Mouse (Mus musculus) fat pad, adult 2 months (tissue): ENCODE results near the gene Klhl30.

Experiments used
- DNase-seq: peaks from one replicate; pipeline ENCODE4 v3.0.0-alpha.2; 2011; ENCODE audit warnings: low read depth, low spot score; ENCODE audit errors: extremely low read depth

The Klhl30 gene

DNA sequence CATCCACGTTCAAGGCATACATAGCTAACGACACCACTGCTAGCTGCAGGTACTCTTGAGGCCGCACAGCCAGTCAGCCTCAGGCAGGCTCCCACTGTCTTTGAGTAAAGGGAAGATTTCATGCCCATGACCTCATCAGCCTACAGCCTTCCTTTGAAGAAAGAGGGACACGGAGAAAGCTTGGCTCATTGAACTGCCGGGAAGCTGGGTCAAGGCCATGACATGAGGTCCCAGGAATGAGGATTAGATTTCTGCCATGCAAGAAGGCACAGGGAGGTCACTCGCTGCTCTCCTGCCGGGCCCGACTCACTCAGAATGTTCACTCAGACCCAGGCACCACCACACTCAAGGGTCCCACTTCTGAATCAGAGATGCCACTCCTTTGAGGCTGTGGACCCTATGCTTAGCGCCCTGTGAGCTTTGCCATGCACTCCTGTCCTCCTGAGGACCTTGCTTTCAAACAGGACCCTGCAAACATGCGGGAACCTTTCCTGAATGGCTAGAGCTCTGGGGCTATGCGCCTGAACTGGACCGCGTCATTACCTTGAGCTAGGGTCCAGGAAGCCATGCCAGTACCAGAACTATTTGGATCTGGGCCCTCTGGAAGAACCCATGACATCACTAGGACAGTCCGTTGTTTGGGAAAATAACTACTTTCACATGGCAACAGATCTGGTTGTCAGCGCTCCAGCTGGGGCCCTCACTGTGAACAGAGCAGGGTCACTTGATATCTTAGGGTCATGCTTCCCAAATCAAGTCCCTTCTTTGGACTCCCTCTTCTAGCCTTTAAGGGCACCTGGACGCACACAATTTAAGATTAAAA, 14.2 kb downstream of the Klhl30 start:
- no peak for DNase-seq

DNA sequence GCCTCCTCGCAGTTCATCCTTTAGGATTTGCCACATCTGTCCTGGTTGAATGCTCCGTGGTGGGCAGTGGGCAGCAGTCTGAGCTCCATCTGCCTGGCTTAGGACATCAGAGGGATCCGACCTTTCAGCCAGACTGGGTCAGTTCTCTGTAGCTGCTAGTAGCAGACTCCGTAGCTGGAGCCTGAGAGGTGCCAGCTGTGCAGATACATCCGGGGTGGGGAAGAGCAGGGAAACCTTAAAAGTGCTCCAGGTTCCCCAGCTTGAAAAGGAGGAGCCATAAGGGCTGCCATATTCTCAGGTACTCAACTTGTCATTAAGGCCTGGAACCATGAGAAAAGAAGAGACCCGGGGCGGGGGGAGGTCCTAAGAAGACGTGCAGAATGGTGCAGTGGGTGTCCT, 15.0 kb downstream of the Klhl30 start:
- DNase-seq = no peak

DNA sequence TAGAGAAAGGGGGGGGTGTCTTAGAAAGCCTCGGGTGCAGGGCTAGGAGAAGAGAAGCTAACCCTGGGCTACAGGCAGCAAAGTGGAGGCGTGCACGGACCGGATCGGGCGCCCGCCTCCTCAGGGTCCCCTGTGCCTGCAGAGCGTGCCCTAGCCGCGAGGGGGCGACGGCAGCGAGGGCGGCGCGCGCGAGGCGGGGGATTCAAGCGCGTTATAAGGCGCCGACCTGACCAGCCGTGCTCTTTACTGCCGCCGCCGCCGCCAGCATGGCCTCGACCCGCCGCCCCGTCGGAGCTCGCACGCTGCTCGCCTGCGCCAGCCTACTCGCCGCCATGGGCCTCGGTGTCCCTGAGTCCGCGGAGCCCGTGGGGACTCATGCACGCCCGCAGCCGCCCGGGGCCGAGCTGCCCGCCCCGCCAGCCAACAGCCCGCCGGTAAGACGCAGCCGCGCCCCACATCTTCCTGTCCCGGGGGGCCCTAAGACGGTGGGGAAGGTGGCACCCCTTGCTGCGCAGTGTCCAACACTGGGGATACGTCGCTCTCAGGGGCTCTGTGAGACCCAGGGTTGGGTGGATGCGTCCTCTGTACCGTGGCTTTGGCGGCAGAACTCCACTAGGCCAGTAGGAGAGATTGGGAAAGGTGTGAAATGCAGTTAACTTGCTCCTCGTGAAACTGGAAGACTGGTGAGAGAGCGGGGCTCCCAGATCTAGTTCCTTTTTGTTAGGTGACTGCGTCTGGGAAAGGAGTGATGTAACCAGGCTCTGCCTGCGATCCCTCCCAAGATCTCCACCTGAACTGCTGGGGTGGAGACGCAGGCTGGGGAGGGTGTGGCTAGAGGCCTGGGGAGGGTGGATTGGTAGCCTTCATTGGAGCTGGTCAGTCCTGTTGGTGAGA, 15.6 kb downstream of the Klhl30 start, which contains the start of gene Erfe:
TSS of gene Erfe (plus strand) at position 216 of the 894 bp plus-strand sequence.
- DNase-seq = no peak

DNA sequence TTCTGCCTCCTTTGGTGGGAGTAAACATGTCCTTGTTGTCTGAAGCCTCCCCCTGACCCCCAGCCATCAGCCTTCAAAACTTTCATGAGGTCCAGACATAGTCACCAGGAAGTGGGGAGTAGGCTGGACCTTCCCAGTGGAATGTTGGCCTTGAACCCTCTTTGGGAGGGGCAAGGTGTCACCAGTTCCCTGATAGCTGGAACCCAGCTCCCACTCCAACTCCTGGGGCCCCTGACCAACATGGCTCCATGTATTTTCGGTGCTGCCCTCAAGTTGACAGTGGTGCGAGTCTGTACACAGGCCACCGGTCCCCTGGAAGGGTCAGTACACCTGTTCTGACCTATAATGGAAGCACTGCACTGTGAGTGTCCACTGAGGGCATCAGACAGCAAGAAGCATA, 16.5 kb downstream of the Klhl30 start:
- no peak for DNase-seq

DNA sequence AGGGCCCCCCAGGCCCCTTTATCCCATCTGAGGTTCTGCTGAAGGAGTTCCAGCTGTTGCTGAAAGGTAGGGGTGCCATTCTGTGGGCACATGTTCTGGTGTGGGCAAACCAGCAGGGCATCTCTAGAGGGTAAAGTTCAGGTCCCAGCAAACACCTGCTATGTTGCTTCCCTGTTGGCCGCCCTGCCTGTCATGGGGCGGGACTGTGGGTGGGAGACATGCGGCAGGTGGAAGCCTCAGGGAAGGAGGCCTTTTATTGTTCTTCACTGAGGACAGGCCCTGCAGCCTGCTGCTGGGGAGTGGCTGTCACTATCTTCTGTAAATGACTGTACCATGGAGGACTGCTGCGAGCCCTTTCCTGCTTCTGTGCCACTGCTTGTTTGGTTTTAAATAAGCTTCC, 18.6 kb downstream of the Klhl30 start:
- no peak for DNase-seq

DNA sequence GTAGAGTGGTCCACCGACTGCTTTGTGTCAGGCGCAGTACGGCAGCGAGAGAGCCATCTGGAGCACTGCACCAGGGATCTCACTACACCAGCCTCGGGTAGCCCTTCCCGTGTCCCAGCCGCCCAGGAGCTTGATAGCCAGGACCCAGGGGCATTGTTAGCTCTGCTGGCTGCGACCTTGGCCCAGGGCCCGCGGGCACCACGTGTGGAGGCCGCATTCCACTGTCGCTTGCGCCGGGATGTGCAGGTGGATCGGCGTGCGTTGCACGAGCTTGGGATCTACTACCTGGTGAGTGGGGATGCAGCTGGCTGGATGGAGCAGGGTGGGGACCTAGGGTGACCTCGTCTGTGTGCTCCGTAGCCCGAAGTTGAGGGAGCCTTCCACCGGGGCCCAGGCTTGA, 19.2 kb downstream of the Klhl30 start:
- DNase-seq = no peak

DNA sequence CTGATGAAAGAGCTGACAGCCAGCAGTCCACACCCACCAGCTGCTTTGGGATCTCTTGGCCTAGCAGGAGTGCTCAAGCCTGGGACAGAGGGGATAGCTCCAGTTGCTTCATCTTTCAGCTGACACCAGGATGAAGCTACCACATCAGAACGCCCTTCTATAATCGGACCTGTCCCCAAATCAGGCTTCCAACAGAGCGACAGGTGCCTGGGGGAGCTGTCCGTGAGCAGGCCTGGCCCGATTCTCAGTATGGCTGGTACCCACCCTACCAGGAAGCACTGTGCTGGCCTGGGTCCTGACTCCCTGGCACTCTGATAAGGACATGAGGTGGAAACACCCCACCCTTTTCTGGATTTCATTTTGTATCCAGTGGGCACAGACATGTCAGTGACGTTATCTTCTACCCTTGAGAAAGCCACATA, 22.6 kb downstream of the Klhl30 start:
- no peak for DNase-seq

DNA sequence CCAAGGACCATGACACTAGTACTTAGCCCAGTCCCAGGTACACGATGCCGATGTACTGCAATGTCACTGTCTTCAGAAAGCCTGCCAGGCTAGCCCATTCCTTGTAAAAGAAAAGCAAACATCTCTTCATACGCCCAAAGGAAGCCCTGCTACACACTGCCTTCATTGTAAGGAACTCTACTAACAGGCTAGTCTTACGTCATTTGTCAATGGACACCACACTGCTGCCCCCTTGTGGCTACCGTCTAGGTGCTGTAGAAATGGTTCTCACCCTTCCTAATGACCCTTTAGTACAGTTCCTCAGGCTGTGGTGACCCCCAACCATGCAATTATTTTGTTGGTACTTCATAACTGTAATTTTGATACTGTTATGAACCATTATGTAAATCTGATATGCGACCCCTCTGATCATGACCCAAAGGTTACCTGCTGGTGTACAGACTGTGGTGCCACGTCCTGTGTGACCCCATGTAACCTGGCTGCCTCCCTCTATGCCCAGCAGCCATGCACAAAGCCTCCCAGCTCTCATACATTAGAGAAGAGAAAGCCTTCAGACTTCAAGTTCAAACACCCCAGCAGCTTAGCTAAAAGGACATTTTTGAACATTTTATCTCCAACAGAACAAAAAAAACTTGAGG, 29.8 kb downstream of the Klhl30 start:
- DNase-seq = no peak

DNA sequence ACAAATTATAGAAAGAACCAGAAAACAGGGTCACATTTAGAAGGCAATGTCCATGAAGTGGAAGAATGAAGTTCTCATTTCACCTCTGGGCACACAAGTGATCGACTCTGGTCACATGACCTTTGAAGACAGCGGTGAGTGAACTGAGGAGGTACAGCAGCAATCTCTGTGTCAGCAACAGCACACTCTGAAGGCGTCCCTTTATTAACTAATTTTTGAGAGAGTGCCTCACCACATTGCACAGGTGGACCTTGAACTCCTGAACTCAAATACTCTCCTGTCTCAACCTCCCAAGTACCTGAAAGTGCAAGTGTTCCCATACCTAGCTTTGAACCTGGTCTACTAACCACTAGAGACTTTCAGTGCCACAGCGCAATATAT, 30.3 kb downstream of the Klhl30 start:
- no peak for DNase-seq

DNA sequence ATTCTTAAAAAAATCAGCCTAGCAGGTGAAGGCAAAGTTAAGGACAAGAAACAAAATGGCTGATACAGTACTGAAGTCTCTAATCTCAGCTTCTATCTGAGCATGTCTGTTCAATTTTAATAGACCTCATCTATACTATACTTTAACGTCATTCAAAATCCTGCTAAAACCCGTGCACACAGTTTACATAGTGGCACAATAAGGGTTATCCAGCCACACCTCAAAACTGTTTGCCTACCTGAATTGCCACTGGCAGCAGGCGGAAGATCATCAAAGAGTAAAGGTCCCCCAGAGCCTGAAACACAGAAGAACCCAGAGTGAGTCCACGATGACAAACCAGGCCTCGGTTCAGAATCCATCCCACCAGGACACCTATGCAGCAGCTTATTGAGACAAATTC, 39.6 kb downstream of the Klhl30 start:
- DNase-seq = no peak

DNA sequence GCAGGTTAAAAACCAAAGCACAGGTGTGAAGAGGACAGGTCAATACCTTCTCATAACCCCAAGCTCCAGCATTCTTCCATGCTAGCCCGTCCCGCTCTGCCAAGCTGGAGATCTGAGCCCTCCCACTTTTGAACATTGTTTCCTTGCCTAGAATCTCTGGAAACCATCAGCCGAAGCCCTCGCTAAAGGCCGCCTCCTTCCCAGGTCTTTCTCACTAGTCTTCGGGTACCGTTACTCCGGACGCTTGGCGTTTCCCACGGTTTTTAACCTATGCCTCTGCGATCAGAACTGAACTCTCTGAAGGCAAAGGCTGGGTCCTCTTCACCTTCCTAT, 47.1 kb downstream of the Klhl30 start:
- no peak for DNase-seq

DNA sequence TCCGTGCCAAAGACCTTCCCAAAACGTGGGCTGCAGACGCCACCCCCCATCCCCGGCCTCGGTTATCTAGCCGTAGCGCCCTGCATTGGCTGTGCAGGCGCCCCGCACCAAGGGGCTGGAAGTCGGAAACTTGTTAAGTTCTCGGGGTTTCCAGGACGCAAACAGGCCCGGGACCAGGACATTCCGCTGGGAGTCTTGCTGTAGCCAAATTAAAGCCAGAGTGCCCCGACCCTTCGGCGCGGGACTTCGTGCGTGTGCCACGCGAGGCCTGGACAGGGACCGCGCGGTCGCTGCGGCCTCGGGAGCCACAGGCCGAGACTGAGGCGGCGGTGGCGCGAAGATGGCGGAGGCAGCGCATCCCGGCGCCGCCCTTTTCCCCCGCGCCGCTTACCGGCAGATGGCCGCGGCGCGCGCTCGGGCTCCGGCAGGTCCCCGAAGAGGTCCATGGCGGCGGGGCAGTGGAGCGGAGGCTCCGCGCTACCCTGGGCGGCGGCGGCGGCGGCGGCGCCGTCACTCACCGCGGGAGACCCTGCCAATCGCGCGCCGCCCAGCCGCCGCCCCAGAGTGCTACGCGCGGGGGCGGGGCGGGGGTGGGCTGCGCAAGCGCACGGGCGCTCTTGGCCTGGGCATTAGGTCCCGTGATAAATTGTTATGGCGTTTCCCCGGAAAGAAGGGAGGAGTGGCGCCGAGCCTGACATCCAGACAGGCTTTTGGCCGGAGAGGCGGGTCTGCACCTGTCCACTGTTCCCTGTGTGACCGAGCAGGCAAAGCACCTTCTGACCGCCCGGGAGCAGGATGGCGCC, 47.6 kb downstream of the Klhl30 start, which contains the start of gene Ilkap:
TSS of gene Ilkap (minus strand) at position 556 of the 803 bp plus-strand sequence.
- DNase-seq = no peak

DNA sequence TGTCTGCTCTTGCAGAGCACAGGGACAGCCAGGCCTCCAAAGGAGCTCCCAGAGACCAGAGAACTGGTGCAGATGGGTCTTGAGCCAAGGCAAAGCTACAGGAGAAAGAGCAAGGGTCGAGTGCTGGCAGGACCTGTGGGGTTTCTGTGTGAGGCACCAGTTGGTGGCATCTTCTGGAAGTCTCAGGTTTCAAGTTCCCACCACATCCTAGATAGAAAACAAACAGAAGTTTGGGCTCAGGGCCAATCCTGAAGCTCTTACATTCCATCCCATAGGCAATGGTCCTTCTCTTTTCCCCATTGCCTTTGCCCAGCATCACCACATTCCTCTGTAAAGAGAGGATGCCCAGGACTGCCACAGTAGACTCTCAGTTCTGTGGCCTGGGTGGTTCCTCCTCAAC, 54.2 kb downstream of the Klhl30 start:
- DNase-seq = no peak

DNA sequence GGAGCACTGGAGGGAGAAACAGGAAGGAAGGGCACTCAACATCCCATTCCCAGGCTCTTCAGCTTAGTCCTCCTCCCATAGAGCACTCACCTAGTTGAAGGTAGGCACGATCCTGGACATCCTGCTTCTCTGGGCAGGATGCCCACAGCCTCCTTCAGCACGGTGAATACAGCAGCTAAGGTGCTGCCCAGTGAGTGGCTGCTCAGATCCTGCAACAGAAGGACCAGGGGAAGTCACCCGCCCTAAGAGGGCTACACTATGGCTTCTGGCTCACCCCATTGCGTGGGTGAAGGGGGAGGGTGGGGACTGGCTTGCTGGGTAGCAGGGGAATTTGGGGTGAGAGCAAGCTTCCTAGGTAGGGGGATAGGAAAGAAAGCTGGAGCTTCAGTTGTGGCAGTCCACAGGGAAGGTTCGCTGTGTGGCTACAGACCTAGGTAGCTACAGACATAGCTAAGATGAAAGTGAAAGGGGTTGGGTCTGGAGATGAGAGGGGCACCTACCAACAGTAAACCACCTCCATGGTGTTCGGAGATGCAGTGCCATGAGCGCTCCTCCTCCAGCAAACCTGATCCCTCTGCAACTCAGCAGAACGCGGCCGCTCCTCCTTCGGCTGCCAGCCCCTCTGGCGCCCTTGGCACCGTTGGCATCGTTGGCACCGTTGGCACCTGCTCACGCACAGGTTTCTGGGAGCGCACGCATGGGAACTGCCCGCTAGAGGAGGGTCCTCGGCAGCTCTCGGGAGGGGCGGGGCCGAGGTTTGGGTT, 54.8 kb downstream of the Klhl30 start:
- DNase-seq = no peak

DNA sequence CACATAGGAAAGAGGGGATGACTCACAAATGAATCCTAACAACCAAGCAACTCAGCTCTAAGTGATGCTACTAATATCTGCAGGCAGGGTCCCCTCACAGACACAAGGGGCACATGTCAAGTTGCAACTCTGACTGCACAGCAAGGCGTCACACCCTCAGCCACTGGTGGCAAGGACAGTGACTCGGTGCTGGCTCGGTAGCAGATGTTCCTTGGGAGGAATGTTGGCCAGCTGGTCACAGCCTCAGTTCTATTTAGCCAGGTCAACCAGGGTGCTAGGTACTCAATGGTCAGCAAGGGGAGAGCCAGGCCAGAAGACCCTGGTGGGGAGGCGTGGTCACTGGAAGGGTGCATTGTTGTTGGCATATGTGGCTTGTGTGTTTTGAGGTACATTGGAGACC, 57.0 kb downstream of the Klhl30 start:
- no peak for DNase-seq

DNA sequence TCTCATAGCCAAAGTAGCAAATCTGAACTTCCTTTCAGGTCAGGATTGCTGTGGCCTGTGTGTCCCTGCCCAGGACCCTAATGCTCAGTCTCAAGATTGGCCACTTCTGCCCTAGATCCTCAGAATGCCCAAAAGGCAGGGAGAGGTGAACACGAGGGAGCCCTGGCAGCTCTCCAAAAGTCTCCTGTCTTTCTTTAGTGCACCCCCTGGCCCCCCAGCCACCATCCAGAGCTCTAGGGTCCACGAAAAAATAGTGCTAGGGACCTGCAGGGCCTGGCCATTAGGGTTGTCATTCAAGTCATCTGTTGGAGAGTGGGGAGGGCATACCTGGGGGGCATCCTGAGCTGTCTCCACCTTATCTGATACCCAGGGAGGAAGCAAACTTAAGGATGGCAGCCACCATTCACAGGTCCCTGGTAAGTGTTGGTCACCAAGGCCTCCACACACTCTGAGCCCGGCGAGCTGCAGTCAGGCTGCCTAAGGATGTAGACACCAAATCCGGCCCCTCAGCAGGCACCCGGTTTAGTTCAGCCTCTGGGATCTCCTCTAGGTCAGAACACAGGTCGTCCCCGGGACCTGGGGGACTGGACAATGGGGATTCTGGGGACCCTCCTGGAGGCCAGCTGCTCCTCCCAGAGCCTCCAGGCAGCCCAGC, 60.9 kb downstream of the Klhl30 start:
- no peak for DNase-seq
